Mouse (Mus musculus) neural tube, postnatal 0 days (tissue): ENCODE results near the gene Myo18b. TPM values are rescaled to one million over a fixed set of nuclear protein-coding genes. Genes with fewer than 3 reads are reported as not detected.

ENCODE experiments used
- polyA plus RNA-seq: library from polyadenylated mRNA; unstranded; fragments of >200 nt; fragmentation: Nextera tagmentation; extraction: Ambion mirVana; gene quantifications from 2 replicates; pipeline ENCODE4 v1.2.1, GENCODE M21; 2015

Myo18b gene
- polyA plus RNA-seq: 0.80 and 1.4 TPM in 2 replicates

DNA sequence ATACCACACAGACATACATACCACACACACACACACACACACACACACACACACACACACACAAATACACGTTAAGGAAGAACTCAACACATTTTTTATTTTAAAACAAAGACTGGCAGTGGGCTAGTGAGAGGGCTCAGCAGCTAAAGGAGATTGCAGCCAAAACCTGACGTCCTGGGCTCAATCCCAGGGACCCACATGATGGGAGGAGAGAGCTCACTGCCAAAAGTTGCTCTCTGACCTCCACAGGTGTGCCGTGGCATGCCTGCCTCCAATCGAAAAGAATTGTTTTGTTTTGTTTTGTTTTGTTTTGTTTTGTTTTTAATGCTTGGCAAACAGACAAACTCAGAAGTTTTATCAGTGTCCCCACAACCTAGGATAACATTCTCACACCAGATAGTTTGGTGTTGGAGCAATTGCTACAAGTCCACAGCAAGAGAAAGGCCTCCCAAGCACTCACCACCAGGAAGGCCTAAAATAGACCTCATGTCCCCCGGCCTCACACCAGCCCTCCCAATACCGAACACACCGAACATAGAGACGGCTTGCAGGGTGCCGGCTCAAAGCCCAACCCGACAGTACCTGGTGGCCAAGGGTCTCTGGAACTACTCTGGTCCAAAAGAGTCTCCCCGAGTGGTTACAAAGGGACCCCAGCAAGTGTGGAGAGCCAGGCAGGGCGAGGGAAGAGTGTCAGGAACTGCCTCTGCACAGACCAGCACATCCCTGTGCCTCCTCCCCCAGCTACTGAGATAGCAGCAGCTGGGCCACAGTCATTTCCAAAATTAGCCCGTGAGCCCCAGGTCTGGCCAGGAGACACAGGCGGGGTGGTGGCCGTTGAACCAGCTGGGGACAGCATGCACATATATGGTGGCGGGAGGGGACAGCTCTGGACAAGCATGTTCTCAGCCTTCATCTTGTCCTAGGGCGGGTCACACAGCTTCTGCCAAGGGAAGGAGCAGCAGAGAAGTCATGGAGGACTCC, at the start of gene Myo18b:
TSS of gene Myo18b (minus strand) at position 689 of the 981 bp plus-strand sequence.

Other genes with a start within 250 kb of the Myo18b start
- gene Grk3, start 119.4 kb upstream of the Myo18b start, polyA plus RNA-seq: 23.7 and 29.4 TPM in 2 replicates
- not detected in 2 replicates for gene Crybb2, start 173.8 kb upstream of the Myo18b start, polyA plus RNA-seq
- gene Crybb3, start 185.2 kb upstream of the Myo18b start, polyA plus RNA-seq: 2.4 and 3.3 TPM in 2 replicates